Mouse (Mus musculus): Measurements from ENCODE around the gene 2310033P09Rik. TPM values are rescaled to one million over a fixed set of nuclear protein-coding genes. Genes with fewer than 3 reads are reported as not detected.

Gene 2310033P09Rik
- total RNA-seq, 2 experiments from 2014 or later = 22.9 to 28.8 TPM

DNA sequence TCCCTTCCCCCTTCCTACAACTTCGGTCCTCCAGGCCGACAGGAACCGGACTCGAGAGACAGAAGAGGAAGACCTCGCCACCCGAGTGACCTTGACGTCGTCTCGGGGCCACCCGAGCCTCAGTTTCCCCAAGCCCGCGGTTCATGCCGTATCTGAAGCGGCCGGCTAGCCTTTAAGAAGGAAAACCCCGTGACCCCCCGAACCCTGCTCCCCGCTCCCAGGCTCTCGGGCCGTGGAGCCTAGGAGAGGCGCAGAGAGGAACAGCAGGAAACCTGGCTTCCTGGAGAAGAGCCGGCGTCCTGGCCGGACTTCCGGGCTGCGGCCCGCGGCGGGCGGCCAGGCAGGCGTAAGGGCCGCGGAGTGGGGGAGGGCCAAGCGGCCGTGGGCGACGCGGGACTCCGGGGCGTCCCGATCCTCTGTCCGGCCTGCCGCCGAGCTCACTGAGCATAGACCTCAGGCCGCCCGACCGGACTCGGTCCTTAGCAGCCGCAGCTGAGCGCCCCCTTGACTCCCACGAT, 19.5 kb downstream of the 2310033P09Rik start:
- DNase-seq (ENCODE audit: low spot score in 2 of 2) = no peak

DNA sequence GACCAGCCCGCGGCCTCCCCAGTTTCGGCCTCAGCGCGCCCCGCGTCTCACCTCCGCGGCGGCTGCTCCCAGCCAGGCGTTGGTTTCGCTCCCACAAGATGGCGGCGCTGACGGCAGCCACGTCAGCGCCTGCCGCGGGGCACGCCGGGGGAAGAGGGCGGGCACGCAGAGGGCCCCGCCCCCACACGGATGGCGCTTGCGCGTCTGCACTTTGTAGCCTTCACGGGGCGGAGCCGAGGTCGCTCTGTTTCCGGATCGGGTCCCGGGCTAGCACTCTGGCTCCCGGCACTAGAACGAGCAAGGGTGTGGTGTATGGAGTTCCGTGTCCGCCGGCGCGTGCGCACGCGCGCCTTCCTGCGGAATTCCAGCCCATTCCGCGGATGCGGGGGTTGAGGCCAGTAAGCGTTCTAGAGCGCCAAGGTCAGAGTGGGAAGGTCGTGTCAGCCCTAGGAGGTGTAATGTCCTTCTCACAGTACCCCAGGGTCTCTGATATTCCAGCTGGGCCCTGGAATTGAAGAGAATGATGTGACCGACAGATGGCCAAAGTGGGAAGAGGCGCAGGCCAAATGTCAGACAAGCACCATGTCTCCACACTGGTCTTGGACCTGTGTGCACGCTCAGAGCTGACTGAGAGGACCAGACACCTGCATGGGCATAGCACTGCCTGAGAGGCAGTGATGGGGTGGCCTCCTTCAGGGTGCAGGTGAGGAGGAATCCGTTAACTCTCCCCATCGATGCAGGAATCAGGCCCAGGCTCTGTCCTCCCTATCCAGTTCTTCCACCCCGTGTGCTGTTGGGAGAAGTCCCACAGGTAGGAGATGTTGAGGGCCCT, 20.2 kb downstream of the 2310033P09Rik start, which contains the start of gene Arf1:
Arf1 (minus strand) TSS at position 149 of the 832 bp plus-strand sequence.
- DNase-seq (ENCODE audit: low spot score in 2 of 2) = peak; percentile 95 to 96

DNA sequence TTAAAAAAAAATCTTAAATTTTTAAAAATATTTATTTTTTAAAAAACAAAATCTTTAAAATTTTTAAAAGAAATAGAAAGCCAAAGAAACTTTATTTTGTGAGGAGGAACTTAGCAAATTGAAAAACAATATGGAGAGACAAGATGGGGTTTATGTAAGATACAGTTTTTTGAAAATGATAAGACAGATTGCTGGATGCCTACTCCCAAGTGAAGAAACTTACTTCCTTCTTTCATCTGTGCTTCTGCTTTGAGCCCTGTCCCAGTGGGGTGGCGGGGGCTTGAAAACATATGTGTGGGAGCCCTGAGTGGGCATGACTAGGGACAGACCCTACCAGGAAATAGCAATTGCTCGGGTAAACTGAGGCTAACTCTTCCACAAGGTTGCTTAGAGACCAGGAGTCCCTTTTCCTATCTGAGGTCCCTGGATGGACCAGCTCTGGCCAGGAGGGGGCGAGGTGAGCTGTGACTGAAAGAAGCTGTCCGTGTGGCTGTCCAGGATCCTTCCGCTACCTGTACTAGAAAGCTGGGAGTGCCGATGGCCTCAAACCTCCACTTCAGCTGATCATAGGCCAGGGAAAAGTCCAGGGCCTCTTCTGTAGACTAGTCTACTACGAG, 22.1 kb downstream of the 2310033P09Rik start:
- no peak for DNase-seq (ENCODE audit: low spot score in 2 of 2)

DNA sequence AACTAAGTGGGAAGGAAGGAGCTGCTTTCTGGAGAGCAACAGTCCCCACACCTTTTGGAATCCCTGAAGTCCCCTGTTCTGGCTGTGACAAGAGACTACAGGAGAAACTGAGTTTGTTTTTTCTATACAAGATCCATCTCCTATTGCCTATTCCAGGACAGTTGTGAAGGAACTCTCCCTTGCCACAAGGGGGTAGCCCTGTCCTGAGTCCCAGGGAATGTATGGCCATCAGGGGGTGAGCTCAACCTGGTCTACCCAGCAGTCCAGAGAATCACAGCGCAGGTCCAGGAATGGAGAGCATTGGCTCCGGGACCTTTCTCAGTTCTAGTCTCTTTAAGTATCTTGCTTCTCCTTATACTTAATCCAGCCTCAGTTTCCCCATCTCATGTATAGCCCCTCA, 24.7 kb downstream of the 2310033P09Rik start:
- DNase-seq (ENCODE audit: low spot score in 2 of 2) = no peak

DNA sequence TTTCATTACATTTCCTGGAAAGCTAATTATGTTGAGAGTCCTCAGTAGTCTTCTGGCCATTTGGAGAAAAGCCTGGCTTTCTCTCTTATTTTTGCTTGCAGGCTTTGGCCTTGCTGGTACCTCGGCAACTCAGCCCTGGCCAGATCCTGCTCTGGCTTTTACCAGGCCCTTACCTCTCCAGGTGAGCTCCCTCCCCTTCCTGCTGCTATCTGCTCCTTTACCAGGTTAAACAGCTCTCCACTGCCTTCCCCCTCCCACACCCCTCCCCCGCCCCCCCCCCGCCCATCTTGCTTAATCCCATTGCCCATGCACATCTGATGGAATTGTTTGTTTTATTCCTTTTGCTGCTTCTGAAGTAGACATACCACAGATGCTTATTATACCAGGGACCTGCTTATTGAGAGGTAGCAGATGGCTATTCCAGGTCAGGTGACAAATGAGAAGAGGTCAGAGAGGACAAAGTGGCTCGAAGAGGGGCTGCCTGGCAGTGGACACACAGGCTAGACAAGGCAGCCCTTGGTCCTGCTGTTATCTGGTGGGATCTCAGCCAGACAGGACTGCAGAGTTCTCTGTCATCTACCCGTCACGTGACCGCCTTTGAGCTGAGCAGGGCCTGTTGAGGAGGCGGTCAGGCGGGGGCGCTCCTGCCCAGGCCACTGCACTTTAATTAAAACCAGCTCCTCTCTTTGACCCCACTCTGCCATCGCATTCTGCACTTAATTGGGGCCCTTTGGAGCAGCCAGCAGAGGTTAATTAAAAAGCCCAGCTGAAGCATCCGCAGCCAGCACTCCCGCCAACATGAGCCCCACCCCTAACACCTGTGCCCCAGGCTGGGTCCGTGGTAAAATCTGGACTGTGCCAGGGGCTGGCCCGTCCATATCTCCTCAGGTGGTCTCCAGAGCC, 30.7 kb downstream of the 2310033P09Rik start:
- DNase-seq (ENCODE audit: low spot score in 2 of 2) = peak in 1 of 2 experiments; percentile 65

DNA sequence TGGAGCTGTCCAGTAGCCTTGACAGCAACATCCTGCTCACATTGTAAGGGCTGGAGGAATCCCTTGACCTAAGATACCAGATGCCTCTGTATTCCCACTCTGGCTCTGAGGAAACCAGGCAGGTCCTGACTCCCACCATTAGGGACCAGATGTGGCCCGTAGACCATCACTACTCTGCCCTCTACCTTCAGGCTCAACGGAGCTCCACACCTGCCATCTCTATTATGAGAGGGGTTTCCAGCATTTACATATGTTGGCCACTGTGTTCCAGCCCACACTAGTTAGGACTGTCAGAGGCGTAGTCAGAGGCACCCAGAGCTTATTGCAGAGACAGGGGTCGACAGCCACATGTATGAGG, 31.3 kb downstream of the 2310033P09Rik start:
- DNase-seq (ENCODE audit: low spot score in 2 of 2) = no peak

DNA sequence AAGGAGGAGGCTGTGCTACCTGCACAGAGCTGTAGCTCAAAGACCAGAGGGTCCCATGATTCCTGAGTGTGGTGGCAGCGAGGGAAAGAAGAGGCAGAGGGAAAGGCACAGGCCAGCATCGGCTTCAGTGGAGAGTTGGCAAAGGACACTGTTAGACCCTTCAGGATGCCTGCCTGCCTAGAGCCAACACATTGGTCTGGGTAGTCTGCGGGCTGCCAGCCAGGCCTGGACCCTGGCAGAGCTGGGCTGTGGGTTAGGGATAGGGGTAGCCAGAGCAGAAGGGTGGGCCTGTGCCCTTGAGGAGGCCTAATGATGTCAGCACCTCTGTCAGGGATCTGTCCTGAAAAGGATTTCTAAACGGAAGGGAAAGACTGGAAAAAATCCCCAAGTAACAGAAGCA, 31.7 kb downstream of the 2310033P09Rik start:
- no peak for DNase-seq (ENCODE audit: low spot score in 2 of 2)

DNA sequence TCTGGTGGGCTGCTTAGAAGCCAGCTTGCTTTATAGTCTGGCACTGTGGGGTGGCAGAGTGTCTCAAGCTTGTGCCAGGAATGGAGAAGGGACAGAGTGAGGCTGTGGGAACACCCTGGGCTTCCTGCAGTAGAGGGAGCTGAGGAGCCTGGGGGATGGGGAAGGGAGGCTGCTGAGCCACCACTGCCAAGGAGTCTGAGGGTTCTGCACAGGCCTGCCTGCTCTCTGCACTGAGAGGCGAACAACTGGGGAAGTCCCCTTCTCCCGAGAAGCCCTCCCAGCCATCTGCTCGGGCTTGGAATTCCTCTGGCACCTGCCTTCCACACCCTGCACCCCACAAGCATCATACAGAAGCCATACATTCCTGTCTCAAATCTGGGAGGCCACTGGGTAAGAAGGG, 33.7 kb downstream of the 2310033P09Rik start:
- no peak for DNase-seq (ENCODE audit: low spot score in 2 of 2)

DNA sequence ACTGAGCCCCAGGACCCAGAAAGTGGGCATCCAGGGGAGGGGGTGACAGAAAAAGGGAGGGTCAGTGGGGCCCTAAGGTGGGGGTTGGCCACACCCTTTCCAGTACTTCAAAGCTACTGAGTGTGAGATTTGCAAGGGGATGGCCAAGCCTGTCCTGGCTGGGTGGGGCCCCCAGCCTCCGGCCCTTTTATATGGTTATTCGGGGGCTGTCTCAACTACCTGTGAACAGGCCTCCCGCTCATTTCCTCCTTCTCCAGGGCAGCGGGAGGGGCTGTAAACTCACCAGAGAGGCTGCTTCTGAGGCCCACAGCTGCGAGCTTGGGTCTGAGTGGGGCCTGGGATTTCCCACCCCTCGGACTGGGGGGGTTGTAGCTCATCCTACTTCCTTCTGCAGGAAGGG, 35.7 kb downstream of the 2310033P09Rik start:
- DNase-seq (ENCODE audit: low spot score in 2 of 2) = no peak

DNA sequence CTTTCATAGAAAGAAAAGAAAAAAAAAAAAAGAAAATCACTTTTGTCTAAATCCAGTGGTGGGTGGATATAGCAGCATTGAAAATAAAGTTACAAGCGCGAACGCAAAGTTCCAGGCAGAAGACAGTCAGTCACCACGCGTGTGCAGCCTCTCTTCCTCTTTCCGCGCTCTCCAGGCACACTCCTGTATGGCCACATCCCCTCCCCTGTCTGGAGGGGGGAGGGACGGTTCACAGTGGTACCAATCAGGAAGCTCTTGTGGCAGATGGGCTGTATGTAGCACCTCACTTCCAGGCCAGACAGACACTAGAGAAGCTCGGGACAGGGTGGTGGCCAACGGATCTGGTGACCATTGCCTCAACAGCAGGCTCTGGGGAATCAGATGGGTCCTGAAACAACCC, 40.0 kb downstream of the 2310033P09Rik start:
- DNase-seq (ENCODE audit: low spot score in 2 of 2) = no peak

DNA sequence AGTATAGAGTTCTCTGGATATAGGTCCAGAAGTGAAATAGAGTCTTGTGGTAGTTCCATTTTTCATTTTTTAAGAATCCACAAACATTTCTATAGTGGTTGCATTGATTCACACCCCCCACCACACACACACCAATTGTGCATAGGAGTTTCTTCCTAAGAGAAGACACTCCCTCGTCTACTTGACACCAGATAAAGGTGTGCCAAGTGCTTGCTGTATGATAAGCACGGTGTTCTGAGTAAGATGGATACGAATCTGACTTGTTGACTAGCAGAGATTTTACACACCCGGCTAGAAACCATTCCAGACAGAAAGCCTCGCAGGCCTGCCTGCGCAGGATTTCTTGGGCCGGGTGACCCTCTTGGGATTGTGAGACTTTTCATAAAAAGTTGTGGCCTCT, 51.5 kb downstream of the 2310033P09Rik start:
- no peak for DNase-seq (ENCODE audit: low spot score in 2 of 2)

Other genes with a start within 250 kb of the 2310033P09Rik start
- gene Trim11, start 230.2 kb upstream of the 2310033P09Rik start, total RNA-seq (2021) = 10 to 100 TPM; 25.5 to 27.9 TPM
- 1 to 10 TPM; 2.2 to 2.4 TPM for gene Obscn, start 71.9 kb upstream of the 2310033P09Rik start, total RNA-seq (2021)
- 1 to 10 TPM; 7.7 to 9.9 TPM for gene Iba57, start 44.6 kb upstream of the 2310033P09Rik start, total RNA-seq (2021)
- gene Gjc2, start 25.1 kb upstream of the 2310033P09Rik start, total RNA-seq (2021) = 10 to 100 TPM; 20.6 to 21.1 TPM
- 100 to 1,000 TPM; 124 to 128 TPM for gene Guk1, start 16.1 kb upstream of the 2310033P09Rik start, total RNA-seq (2021)
- gene Mrpl55, start 5.8 kb upstream of the 2310033P09Rik start, total RNA-seq (2021) = 10 to 100 TPM; 37.1 to 41.8 TPM
- 100 to 1,000 TPM; 504 to 527 TPM for gene Arf1, start 19.9 kb downstream of the 2310033P09Rik start, total RNA-seq (2021)
- gene Wnt3a, start 82.4 kb downstream of the 2310033P09Rik start, total RNA-seq (2021) = not detected
- gene Wnt9a, start 98.6 kb downstream of the 2310033P09Rik start, total RNA-seq (2021) = 1 to 10 TPM; 3.7 to 4.1 TPM
- gene Prss38, start 167.3 kb downstream of the 2310033P09Rik start, total RNA-seq (2021) = under 1 TPM in 1 of 2 experiments, not detected in 1; 0.25 TPM
- gene Jmjd4, start 241.7 kb downstream of the 2310033P09Rik start, total RNA-seq (2021) = 10 to 100 TPM; 27.0 to 29.3 TPM
- 100 to 1,000 TPM; 334 to 342 TPM for gene Snap47, start 242.9 kb downstream of the 2310033P09Rik start, total RNA-seq (2021)